Mouse (Mus musculus) adrenal gland, postnatal 0 days (tissue): ENCODE data around the gene Uqcrfs1. TPM values are rescaled to one million over a fixed set of nuclear protein-coding genes. Genes with fewer than 3 reads are reported as not detected.

Source experiments
- polyA plus RNA-seq: library from polyadenylated mRNA; unstranded; fragments of >200 nt; fragmentation: Nextera tagmentation; extraction: Ambion mirVana; gene quantifications from 2 replicates; pipeline ENCODE4 v1.2.1, GENCODE M21; 2015

Gene Uqcrfs1
- 266 and 361 TPM in 2 replicates for polyA plus RNA-seq

GRCm38 (mm10) chr13:30544856-30545604 lies at the start of gene Uqcrfs1:
TSS of gene Uqcrfs1 (minus strand) at chr13:30545362.

Other genes starting within 250 kb of the Uqcrfs1 start
- gene Agtr1a, start 208.9 kb downstream of the Uqcrfs1 start, polyA plus RNA-seq, result 55.4 and 100 TPM in 2 replicates
- 30.6 and 31.6 TPM in 2 replicates for gene Dusp22, start 114.6 kb upstream of the Uqcrfs1 start, polyA plus RNA-seq
- gene Irf4, start 203.9 kb upstream of the Uqcrfs1 start, polyA plus RNA-seq, result 0.08 and 0.22 TPM in 2 replicates